Mouse (Mus musculus): ENCODE data around the gene Grm1. TPM values are rescaled to one million over a fixed set of nuclear protein-coding genes. Genes with fewer than 3 reads are reported as not detected.

Grm1 gene
- polyA plus RNA-seq, 1 experiment = 0.11 TPM

- no peak for DNase-seq (ENCODE audit: low read depth)
Observed at GRCm38 (mm10) chr10:10964490-10965150, 117.5 kb downstream of the Grm1 start.

- DNase-seq (ENCODE audit: low read depth) = no peak
Observed at GRCm38 (mm10) chr10:10950557-10950956, 131.6 kb downstream of the Grm1 start.

GRCm38 (mm10) chr10:10949172-10949571 lies 133.0 kb downstream of the Grm1 start:
- no peak for DNase-seq (ENCODE audit: low read depth)

GRCm38 (mm10) chr10:10947531-10947930 lies 134.6 kb downstream of the Grm1 start:
- no peak for DNase-seq (ENCODE audit: low read depth)

GRCm38 (mm10) chr10:10944003-10944402 lies 138.2 kb downstream of the Grm1 start:
- no peak for DNase-seq (ENCODE audit: low read depth)

GRCm38 (mm10) chr10:10942248-10942647 lies 139.9 kb downstream of the Grm1 start:
- no peak for DNase-seq (ENCODE audit: low read depth)

- no peak for DNase-seq (ENCODE audit: low read depth)
Observed at GRCm38 (mm10) chr10:10935806-10936205, 146.3 kb downstream of the Grm1 start.

- no peak for DNase-seq (ENCODE audit: low read depth)
Observed at GRCm38 (mm10) chr10:10929672-10930071, 152.5 kb downstream of the Grm1 start.

GRCm38 (mm10) chr10:10928798-10929366 lies 153.3 kb downstream of the Grm1 start:
- DNase-seq (ENCODE audit: low read depth) = no peak

- no peak for DNase-seq (ENCODE audit: low read depth)
Observed at GRCm38 (mm10) chr10:10917857-10918399, 164.2 kb downstream of the Grm1 start.

- DNase-seq (ENCODE audit: low read depth) = no peak
Observed at GRCm38 (mm10) chr10:10913621-10914020, 168.5 kb downstream of the Grm1 start.

- DNase-seq (ENCODE audit: low read depth) = no peak
Observed at GRCm38 (mm10) chr10:10890221-10890620, 191.9 kb downstream of the Grm1 start.

- no peak for DNase-seq (ENCODE audit: low read depth)
Observed at GRCm38 (mm10) chr10:10888521-10888920, 193.6 kb downstream of the Grm1 start.

- DNase-seq (ENCODE audit: low read depth) = no peak
Observed at GRCm38 (mm10) chr10:10884992-10885391, 197.2 kb downstream of the Grm1 start.

GRCm38 (mm10) chr10:10872142-10872541 lies 210.0 kb downstream of the Grm1 start:
- DNase-seq (ENCODE audit: low read depth) = no peak

GRCm38 (mm10) chr10:10870271-10870670 lies 211.9 kb downstream of the Grm1 start:
- no peak for DNase-seq (ENCODE audit: low read depth)

GRCm38 (mm10) chr10:10866278-10866677 lies 215.9 kb downstream of the Grm1 start:
- no peak for DNase-seq (ENCODE audit: low read depth)

GRCm38 (mm10) chr10:10864759-10865158 lies 217.4 kb downstream of the Grm1 start:
- no peak for DNase-seq (ENCODE audit: low read depth)

- no peak for DNase-seq (ENCODE audit: low read depth)
Observed at GRCm38 (mm10) chr10:10847376-10848286, 234.5 kb downstream of the Grm1 start.

- peak; percentile 58 for DNase-seq (ENCODE audit: low read depth)
Observed at GRCm38 (mm10) chr10:10845059-10845685, 237.0 kb downstream of the Grm1 start.

GRCm38 (mm10) chr10:10835406-10835805 lies 246.8 kb downstream of the Grm1 start:
- DNase-seq (ENCODE audit: low read depth) = no peak

- DNase-seq (ENCODE audit: low read depth) = no peak
Observed at GRCm38 (mm10) chr10:10834828-10835227, 247.3 kb downstream of the Grm1 start.

All from gonadal fat pad, adult 2 months (tissue).